In genomic region chr2:102873194-102873593, GRCm38 (mm10) we compare ENCODE assay signal across 22 mouse cellular contexts. TPM values are rescaled to one million over a fixed set of nuclear protein-coding genes. Genes with fewer than 3 reads are reported as not detected.
DNase-seq lines count a peak whose midpoint lies in the region; TF ChIP-seq lines count a peak whose summit lies in the region.
"Had no signal": no experiment of that assay in that cellular context is flagged by ENCODE, and none has a peak within 500 bp of the region (broad histone marks: within the 10 kb centered on the region; RNA-seq: fewer than 3 reads in every experiment).

No protein-coding gene starts in this region.

- no peak overlapping the region for H3K9ac ChIP-seq in heart, adult 2 months (ENCODE audit: low read depth, low read length)
- H3K9ac ChIP-seq: embryonic facial prominence, embryonic 13.5 days; forebrain, embryonic 15.5 days; hindbrain, embryonic 13.5 days; limb, embryonic 12.5 days; liver, embryonic 13.5 days; midbrain, embryonic 15.5 days had no signal

- no peak for TF ChIP-seq POLR2A in heart, adult 2 months (IDR thresholded peaks at IDR 0.05; ENCODE audit: insufficient read depth, low read depth, low read length)

- intact Hi-C loops in heart, adult 2 months (cut with DNase I): no loop called here

- H3K4me1 ChIP-seq in heart, adult 2 months (ENCODE audit: control insufficient read depth, insufficient read depth, low read length): peaks cover 10% of the 10 kb centered on the region
- H3K4me1 ChIP-seq: midbrain, embryonic 15.5 days had no signal

- WGBS in heart, adult 2 months: 88% methylated on average over 4 of the region's 4 CpGs

- H3K27me3 ChIP-seq in heart, adult 2 months (ENCODE audit: control insufficient read depth, insufficient read depth, low read length): no peaks in the 10 kb centered on the region; the same call in 1 of the 2 replicates
- H3K27me3 ChIP-seq: embryonic facial prominence, embryonic 13.5 days; forebrain, embryonic 15.5 days; hindbrain, embryonic 13.5 days; limb, embryonic 12.5 days; liver, embryonic 13.5 days; midbrain, embryonic 15.5 days had no signal

- no peak for TF ChIP-seq EP300 in heart, adult 2 months (IDR thresholded peaks at IDR 0.05; ENCODE audit: insufficient read depth, low read depth, low read length)

- H3K27ac ChIP-seq in heart, adult 2 months: peak overlapping the region; percentile 58; the same call in 1 of the 2 replicates
- H3K27ac ChIP-seq: embryonic facial prominence, embryonic 13.5 days; forebrain, embryonic 15.5 days; hindbrain, embryonic 13.5 days; limb, embryonic 12.5 days; liver, embryonic 13.5 days; midbrain, embryonic 15.5 days had no signal

- TF ChIP-seq CTCF in heart, adult 2 months (IDR thresholded peaks at IDR 0.05): no peak

- DNase-seq in heart, adult 2 months: no peak
- DNase-seq in heart, adult 18-20 months: no peak
- peak; percentile 89 for DNase-seq in 3T3-L1 (ENCODE audit: low read depth, low spot score)
- DNase-seq in Muller cell, postnatal 12 days (ENCODE audit: inconsistent ontology term): peak; percentile 90
- DNase-seq in fibroblast of lung, adult 2 months (ENCODE audit: low read depth): peak; percentile 79
- no peak for DNase-seq in thymus, postnatal 0 days (ENCODE audit: low spot score)
- no peak for DNase-seq in adrenal gland, adult 18-20 months (ENCODE audit: low spot score in 2 of 2)
- DNase-seq: adrenal gland, postnatal 36 days; cerebellum, adult 11-12 months; cerebellum, postnatal 25 days; gastrocnemius, postnatal 10 days; heart, postnatal 36 days; kidney, adult 11 months; kidney, postnatal 4 days; layer of hippocampus, adult 9-11 months; liver, embryonic 13.5 days; lung, adult 2 months had no signal

- H3K79me2 ChIP-seq in heart, adult 2 months (replicated peaks; ENCODE audit: control insufficient read depth, insufficient read depth, low read length): no peaks in the 10 kb centered on the region

- H3K36me3 ChIP-seq in heart, adult 2 months (ENCODE audit: control insufficient read depth, insufficient read depth, low read length): peaks cover 2% of the 10 kb centered on the region
- H3K36me3 ChIP-seq: embryonic facial prominence, embryonic 13.5 days; forebrain, embryonic 15.5 days; hindbrain, embryonic 13.5 days; limb, embryonic 12.5 days; liver, embryonic 13.5 days; midbrain, embryonic 15.5 days had no signal

- no peak overlapping the region for H3K4me3 ChIP-seq in heart, adult 2 months
- H3K4me3 ChIP-seq: embryonic facial prominence, embryonic 13.5 days; forebrain, embryonic 15.5 days; hindbrain, embryonic 13.5 days; limb, embryonic 12.5 days; liver, embryonic 13.5 days; midbrain, embryonic 15.5 days had no signal

RNA-seq across cellular contexts. Expression of gene Cd44, which starts 28.3 kb away (rescaled TPM):
- total RNA-seq in heart, adult 2 months (2021): 10 to 100 TPM in 1 of 2 experiments, 1 to 10 TPM in 1; 8.4 to 10.8 TPM
- polyA plus RNA-seq in heart, adult 2 months (2012; rRNA removed): 9.1 and 10.4 TPM in 2 replicates
- 1 to 10 TPM; 8.9 to 9.8 TPM for total RNA-seq in heart, adult 18-20 months (2021)
- 10.5 and 11.6 TPM in 2 replicates for polyA plus RNA-seq in thymus, postnatal 0 days (2015; fragmentation: Nextera tagmentation; extraction: Ambion mirVana)
- 10 to 100 TPM; 35.6 to 86.8 TPM for total RNA-seq in adrenal gland, adult 18-20 months (2021)

Comparison
In these comparisons a context has a peak if more than half of its experiments do, and no peak if none do; other contexts are left out.
1. DNase-seq: peak in 3T3-L1 (single experiment), Muller cell, postnatal 12 days (single experiment) and fibroblast of lung, adult 2 months (single experiment); none in heart, adult 2 months (0 of 2), heart, adult 18-20 months (0 of 2), thymus, postnatal 0 days (single experiment) and adrenal gland, adult 18-20 months (0 of 2).